Mouse (Mus musculus): Measurements from ENCODE around the gene Ptprm. TPM values are rescaled to one million over a fixed set of nuclear protein-coding genes. Genes with fewer than 3 reads are reported as not detected.

Ptprm gene
- polyA plus RNA-seq, 1 experiment from 2014 or later: 18.9 TPM

DNA sequence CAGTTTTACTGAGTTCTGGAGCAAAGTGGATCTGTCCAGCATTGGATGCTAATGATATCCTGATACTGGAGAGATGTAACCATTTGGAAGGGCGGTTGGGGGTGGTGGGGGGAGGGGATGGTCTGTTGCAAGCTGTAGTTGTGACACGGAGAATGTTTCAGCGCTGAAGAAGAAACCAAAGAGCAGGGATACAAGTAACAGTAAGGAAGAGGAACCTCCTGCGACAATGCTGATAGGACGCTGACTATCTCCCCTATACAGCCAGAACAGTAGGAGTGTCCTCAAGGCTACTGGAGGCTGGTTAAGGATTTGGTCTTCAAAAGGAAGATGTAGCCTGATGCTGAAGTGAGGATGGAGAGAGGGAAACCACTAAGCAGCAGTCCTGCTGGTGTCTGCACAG is 160.5 kb downstream of the Ptprm start:
- no peak overlapping the region for H3K4me2 ChIP-seq
- ATAC-seq (replicated peaks; ENCODE audit: low FRiP score): no peak
- no peak overlapping the region for H3K9ac ChIP-seq
- no peaks in the 10 kb centered on the region for H3K36me3 ChIP-seq
- H3K4me1 ChIP-seq: no peaks in the 10 kb centered on the region; the same call in 1 of the 2 replicates
- no peak overlapping the region for H3K27ac ChIP-seq
- no peaks in the 10 kb centered on the region for H3K27me3 ChIP-seq
- H3K4me3 ChIP-seq (replicated peaks): no peak overlapping the region
- H3K9me3 ChIP-seq (replicated peaks): no peaks in the 10 kb centered on the region
- 65% methylated on average over 5 of the region's 5 CpGs for WGBS

DNA sequence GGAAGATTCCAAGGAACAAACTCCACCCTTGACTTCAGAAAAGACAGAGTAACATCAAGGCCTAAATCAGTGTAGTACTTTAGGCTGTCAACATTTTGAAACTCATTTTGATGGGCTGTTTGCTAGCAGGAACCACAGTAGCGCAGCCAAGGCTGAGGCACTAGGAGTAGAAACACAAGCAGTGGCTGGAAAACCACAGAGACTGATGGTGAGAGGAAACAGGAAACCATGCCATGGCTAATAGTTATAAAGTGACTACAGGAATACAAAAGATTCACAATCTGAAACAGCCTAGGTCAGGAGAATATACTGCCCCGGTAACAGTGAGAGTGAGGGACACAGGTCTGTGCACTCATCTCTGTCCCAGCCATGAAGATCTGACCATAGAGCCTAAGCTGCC is 165.7 kb downstream of the Ptprm start:
- H3K4me3 ChIP-seq (replicated peaks): no peak overlapping the region
- H3K27ac ChIP-seq: no peak overlapping the region
- 0 out of 2 replicates have a peak, but pooled peaks cover 2% of the 10 kb centered on the region for H3K4me1 ChIP-seq
- no peak overlapping the region for H3K9ac ChIP-seq
- no peak for ATAC-seq (replicated peaks; ENCODE audit: low FRiP score)
- no peaks in the 10 kb centered on the region for H3K9me3 ChIP-seq (replicated peaks)
- H3K4me2 ChIP-seq: no peak overlapping the region
- no peaks in the 10 kb centered on the region for H3K27me3 ChIP-seq
- 80% methylated on average over 2 of the region's 2 CpGs for WGBS
- H3K36me3 ChIP-seq: no peaks in the 10 kb centered on the region

DNA sequence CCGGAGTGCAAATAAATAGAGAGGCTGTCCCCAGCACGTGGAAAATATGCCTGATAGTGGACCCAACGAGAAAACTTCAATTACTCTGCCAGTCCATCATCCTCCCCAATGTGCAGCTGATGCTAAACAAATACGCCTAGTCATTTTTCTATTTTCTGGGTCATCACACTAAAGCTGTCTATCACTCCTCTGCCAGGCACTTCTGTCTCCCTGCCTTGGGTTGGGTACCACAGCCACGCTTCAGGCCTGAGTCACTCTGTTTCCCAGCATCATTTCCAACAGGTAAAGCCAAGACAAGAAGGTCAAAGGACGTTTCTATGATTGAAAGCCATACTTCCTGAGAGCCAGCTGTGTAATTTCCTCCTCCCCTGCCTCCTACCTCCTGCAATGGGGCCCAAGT is 167.4 kb downstream of the Ptprm start:
- no peaks in the 10 kb centered on the region for H3K27me3 ChIP-seq
- H3K4me2 ChIP-seq: no peak overlapping the region
- H3K9me3 ChIP-seq (replicated peaks): no peaks in the 10 kb centered on the region
- no peak overlapping the region for H3K27ac ChIP-seq
- ATAC-seq (replicated peaks; ENCODE audit: low FRiP score): no peak
- 0 out of 2 replicates have a peak, but pooled peaks cover 2% of the 10 kb centered on the region for H3K4me1 ChIP-seq
- H3K9ac ChIP-seq: no peak overlapping the region
- H3K4me3 ChIP-seq (replicated peaks): no peak overlapping the region
- no peaks in the 10 kb centered on the region for H3K36me3 ChIP-seq
- WGBS: 67% methylated on average over 6 of the region's 6 CpGs

DNA sequence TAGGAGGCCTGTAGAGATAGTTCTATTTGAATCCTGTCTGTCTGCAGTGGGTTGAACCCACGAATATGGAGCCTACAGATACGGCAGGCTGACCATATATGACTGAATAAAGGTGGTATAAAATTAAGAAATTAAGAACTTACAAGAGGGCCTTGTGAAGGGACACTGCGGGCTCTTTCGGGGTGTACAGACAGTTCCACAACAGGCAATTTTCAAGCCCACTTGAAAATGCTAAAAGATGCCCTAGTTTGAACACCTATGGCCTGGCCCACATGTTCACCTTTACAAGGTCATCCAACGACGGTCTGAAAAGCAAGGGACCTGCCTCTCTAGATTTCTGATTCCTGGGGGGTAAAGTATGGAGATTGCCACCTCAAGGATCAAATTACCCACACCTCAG is 168.3 kb downstream of the Ptprm start:
- 91% methylated on average over 6 of the region's 6 CpGs for WGBS
- no peaks in the 10 kb centered on the region for H3K9me3 ChIP-seq (replicated peaks)
- no peak overlapping the region for H3K4me2 ChIP-seq
- no peak overlapping the region for H3K9ac ChIP-seq
- no peak for ATAC-seq (replicated peaks; ENCODE audit: low FRiP score)
- no peak overlapping the region for H3K4me3 ChIP-seq (replicated peaks)
- no peak overlapping the region for H3K27ac ChIP-seq
- 0 out of 2 replicates have a peak, but pooled peaks cover 2% of the 10 kb centered on the region for H3K4me1 ChIP-seq
- H3K27me3 ChIP-seq: no peaks in the 10 kb centered on the region
- H3K36me3 ChIP-seq: no peaks in the 10 kb centered on the region

DNA sequence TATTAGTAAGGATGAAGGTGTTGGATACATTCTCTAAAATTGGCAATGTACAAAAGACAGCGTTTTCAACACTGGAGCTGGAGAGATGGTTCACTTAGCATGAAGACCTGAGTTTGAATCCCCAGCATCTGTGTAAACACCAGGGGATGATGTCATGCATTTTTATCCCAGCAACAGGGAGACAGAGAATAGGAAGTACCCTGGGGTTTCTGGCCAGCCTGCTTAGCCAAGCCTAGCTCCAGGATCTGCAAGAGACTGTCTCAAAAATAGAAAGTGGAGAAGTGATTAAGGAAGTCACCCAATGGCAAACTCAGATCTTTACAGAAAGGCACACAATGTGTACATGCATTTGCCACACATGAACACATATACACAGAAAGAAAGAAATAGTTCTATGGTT is 174.8 kb downstream of the Ptprm start:
- Histone ChIP-seq H3K27ac (no peak overlapping the region), H3K4me2 (no peak overlapping the region), H3K36me3 (no peaks in the 10 kb centered on the region), H3K4me1 (no peaks in the 10 kb centered on the region), H3K9me3 (replicated peaks) (0 out of 2 replicates have a peak, but pooled peaks cover 2% of the 10 kb centered on the region), H3K27me3 (no peaks in the 10 kb centered on the region), H3K4me3 (replicated peaks) (no peak overlapping the region), H3K9ac (no peak overlapping the region)
- 85% methylated on average over 1 of the region's 1 CpGs for whole genome bisulfite sequencing
- no peak for ATAC-seq (replicated peaks; ENCODE audit: low FRiP score)

DNA sequence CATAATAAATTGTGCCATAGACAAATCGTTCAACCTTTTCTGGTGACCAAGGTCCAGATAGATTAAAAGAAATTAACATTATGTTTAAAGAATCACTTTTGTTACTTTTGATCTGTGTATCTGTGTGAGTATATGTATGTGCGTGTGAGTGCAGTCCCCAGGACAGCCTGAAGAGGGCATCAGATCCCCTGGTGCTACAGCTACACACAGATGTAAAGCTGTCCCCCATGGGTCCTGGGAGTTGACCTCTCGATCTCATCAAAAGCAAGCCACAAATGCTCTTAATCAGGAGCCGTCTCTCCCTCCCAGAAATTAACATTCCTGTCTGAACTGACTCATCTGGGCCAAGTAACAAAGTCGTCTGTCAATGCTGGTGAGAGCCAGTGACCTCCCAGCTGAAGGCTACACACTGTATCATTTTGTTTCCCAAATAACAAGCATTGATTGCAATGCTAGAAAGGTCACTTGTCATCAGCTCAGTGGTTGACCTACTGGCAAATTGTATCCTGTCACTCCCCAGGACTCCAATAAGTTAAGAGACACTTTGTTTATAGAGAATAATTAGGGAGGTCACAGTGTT is 175.5 kb downstream of the Ptprm start:
- H3K4me2 ChIP-seq: no peak overlapping the region
- 77% methylated on average over 5 of the region's 5 CpGs for WGBS

DNA sequence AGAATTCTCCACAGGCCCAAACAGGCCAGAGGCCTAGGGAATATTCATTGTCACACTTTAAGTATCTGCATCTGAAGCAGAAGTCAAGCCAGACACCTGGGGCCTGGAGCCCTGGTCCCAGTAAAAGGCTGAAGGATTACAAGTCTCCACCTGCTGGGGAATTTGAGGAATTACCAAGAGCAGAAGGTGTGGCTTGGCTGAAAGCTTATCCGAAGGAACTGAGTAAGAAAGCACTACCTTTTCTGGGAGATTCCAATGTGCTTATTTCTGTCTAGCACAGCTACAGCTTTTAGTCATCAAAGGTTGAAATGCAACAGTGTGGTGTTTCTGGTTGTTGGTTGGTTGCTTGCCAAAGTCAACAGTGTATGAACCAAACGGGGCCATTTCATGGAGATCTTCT is 178.4 kb downstream of the Ptprm start:
- no peaks in the 10 kb centered on the region for H3K36me3 ChIP-seq
- H3K9me3 ChIP-seq (replicated peaks): 0 out of 2 replicates have a peak, but pooled peaks cover 2% of the 10 kb centered on the region
- no peak overlapping the region for H3K4me3 ChIP-seq (replicated peaks)
- no peaks in the 10 kb centered on the region for H3K4me1 ChIP-seq
- no peak overlapping the region for H3K4me2 ChIP-seq
- no peak overlapping the region for H3K27ac ChIP-seq
- no peaks in the 10 kb centered on the region for H3K27me3 ChIP-seq
- ATAC-seq (replicated peaks; ENCODE audit: low FRiP score): 0 out of 2 replicates have a peak, but pooled peaks have one; percentile 29
- no peak overlapping the region for H3K9ac ChIP-seq
- WGBS: 27% methylated on average over 2 of the region's 2 CpGs

More for the DNA sequence above, 175.5 kb downstream of the Ptprm start:
- Histone ChIP-seq H3K4me1 (no peaks in the 10 kb centered on the region), H3K27me3 (no peaks in the 10 kb centered on the region), H3K9ac (no peak overlapping the region), H3K36me3 (no peaks in the 10 kb centered on the region), H3K4me3 (replicated peaks) (no peak overlapping the region), H3K9me3 (replicated peaks) (0 out of 2 replicates have a peak, but pooled peaks cover 2% of the 10 kb centered on the region), H3K27ac (no peak overlapping the region)
- ATAC-seq (replicated peaks; ENCODE audit: low FRiP score): no peak

DNA sequence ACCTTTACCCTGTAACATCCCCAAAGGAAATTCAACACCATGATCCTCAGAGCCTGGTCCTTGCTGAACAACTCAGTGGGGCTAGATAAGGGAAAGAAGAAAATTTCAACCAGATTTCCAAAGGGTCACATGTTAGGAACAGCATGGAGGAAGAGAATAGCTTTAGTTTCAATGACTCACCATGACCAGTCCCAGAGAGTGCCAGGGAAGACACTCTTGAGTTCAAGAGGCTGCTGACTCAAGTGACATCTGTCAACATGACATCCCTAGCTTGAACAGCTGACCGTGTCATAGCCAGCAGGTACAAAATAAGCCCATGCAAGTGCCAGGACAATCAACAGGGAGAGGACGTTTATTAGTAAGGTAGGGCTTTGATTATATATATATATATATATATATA is 182.9 kb downstream of the Ptprm start:
- no peak overlapping the region for H3K4me3 ChIP-seq (replicated peaks)
- no peaks in the 10 kb centered on the region for H3K27me3 ChIP-seq
- no peak overlapping the region for H3K9ac ChIP-seq
- no peaks in the 10 kb centered on the region for H3K4me1 ChIP-seq
- no peak overlapping the region for H3K27ac ChIP-seq
- no peaks in the 10 kb centered on the region for H3K9me3 ChIP-seq (replicated peaks)
- ATAC-seq (replicated peaks; ENCODE audit: low FRiP score): no peak
- H3K36me3 ChIP-seq: 0 out of 2 replicates have a peak, but pooled peaks cover 4% of the 10 kb centered on the region
- no peak overlapping the region for H3K4me2 ChIP-seq
- WGBS: 82% methylated on average over 2 of the region's 2 CpGs

DNA sequence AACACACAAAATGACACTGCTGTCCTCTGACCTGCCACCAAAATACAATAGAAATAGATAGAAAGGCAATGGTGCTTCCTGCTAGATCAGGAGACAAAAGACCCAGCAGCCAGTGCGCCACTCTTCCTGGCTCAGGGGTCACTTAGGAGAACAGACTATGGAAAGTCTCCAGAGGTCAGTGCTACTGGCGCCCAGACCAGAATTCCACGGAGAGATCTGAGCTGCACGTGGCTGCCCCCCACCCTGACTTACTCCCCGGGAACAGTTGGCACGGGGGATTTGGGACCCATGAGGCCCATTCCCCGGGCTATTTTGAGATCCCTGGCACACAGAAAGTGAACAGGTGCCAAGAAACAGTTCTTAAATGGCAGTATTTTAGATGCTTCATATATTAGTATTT is 183.6 kb downstream of the Ptprm start:
- Histone ChIP-seq H3K36me3 (0 out of 2 replicates have a peak, but pooled peaks cover 4% of the 10 kb centered on the region), H3K9me3 (replicated peaks) (no peaks in the 10 kb centered on the region), H3K4me3 (replicated peaks) (no peak overlapping the region), H3K27me3 (no peaks in the 10 kb centered on the region), H3K4me1 (no peaks in the 10 kb centered on the region), H3K27ac (no peak overlapping the region), H3K9ac (no peak overlapping the region), H3K4me2 (no peak overlapping the region)
- WGBS: 81% methylated on average over 7 of the region's 7 CpGs
- ATAC-seq (replicated peaks; ENCODE audit: low FRiP score): no peak

DNA sequence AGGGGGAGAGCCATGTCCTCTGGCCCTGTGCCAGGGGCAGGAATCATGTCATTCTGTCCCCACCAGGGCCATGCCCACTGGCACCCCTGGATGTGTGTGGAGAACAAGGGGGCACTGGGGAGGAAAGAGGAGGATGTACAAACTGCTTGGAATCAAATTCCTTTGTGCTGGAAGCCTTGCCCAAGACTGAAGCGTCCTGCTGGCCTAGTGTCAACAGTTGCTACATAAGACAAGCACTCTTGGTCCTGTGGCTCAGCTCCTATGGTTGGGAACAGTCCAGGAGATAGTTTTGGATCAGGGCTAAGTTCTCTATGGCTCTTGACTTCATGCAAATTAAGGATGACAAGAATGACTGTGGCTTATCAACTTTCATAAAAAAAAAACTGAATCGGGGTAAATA is 188.4 kb downstream of the Ptprm start:
- Histone ChIP-seq H3K36me3 (0 out of 2 replicates have a peak, but pooled peaks cover 4% of the 10 kb centered on the region), H3K27me3 (no peaks in the 10 kb centered on the region), H3K4me2 (no peak overlapping the region), H3K27ac (no peak overlapping the region), H3K9me3 (replicated peaks) (no peaks in the 10 kb centered on the region), H3K4me3 (replicated peaks) (no peak overlapping the region), H3K9ac (no peak overlapping the region), H3K4me1 (no peaks in the 10 kb centered on the region)
- WGBS: 83% methylated on average over 2 of the region's 2 CpGs
- ATAC-seq (replicated peaks; ENCODE audit: low FRiP score): no peak

DNA sequence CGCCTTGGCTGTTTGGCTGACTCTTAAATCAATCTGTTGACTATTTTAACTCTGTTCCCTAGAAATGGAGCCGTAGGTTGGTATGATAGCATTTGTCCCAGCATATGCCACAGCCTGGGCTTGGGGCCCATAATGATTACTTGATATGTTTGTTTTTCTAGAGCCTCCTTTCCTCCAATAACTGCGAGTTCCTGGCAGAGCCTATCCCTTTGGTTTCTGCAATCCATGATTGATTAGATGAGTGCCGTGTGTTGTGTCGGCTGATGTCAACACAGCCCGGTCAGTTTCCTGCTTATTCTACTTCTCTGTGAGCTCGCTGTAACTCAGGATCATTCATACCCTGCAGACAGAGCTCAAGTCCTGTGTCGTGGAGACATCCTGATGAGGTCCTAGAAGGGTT is 194.6 kb downstream of the Ptprm start:
- ATAC-seq (replicated peaks; ENCODE audit: low FRiP score): no peak
- no peak overlapping the region for H3K4me2 ChIP-seq
- H3K36me3 ChIP-seq: no peaks in the 10 kb centered on the region
- H3K27ac ChIP-seq: no peak overlapping the region
- H3K4me1 ChIP-seq: 0 out of 2 replicates have a peak, but pooled peaks cover 3% of the 10 kb centered on the region
- no peak overlapping the region for H3K4me3 ChIP-seq (replicated peaks)
- no peak overlapping the region for H3K9ac ChIP-seq
- 42% methylated on average over 8 of the region's 8 CpGs for whole genome bisulfite sequencing
- H3K9me3 ChIP-seq (replicated peaks): no peaks in the 10 kb centered on the region
- H3K27me3 ChIP-seq: no peaks in the 10 kb centered on the region

DNA sequence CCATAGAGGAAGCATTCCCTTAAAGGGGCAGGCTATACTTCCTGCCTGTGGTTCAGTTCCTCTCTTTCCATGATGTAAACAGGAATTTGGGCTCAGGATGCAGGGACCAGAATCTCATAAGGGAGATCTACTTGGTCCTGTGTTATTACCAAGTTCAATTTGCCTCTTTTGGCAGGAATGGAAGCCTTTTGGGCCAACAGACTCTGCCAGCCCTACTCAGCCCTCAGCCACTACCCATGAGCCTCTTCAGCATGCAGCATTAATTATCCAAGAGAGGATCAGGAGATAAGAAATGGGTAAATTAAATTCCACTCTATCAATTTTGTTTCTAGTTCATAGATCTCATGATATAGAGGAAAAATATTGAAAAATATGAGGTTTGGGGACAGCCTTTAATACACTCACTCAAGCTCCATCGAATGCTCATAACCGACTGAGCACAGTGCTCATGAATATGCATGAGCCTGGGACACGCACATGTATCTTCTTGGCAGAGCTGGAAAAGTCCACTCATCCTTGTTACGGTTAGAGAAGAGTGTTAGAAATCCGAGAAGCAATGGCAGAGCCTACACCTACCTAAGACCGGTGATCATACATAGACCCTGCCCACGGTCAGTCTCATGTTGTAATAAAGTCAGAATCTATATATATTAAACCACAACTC is 197.0 kb downstream of the Ptprm start:
- H3K9me3 ChIP-seq (replicated peaks): no peaks in the 10 kb centered on the region
- no peak overlapping the region for H3K4me2 ChIP-seq
- no peaks in the 10 kb centered on the region for H3K36me3 ChIP-seq
- no peak for ATAC-seq (replicated peaks; ENCODE audit: low FRiP score)
- no peak overlapping the region for H3K9ac ChIP-seq
- 82% methylated on average over 7 of the region's 7 CpGs for WGBS
- H3K4me3 ChIP-seq (replicated peaks): no peak overlapping the region
- H3K27me3 ChIP-seq: no peaks in the 10 kb centered on the region
- 0 out of 2 replicates have a peak, but pooled peaks cover 3% of the 10 kb centered on the region for H3K4me1 ChIP-seq
- H3K27ac ChIP-seq: no peak overlapping the region
